Mouse (Mus musculus): ENCODE results near the gene Gpr82.

GRCm38 (mm10) chrX:13612115-13612514 is 49.0 kb upstream of the Gpr82 start:
- no peak for TF ChIP-seq TAL1 (IDR thresholded peaks at IDR 0.05; ENCODE audit: low read length)
- TF ChIP-seq GATA1 (IDR thresholded peaks at IDR 0.05; ENCODE audit: low read length), result no peak

Data from erythroblast, embryonic 14.5 days (primary cell).